Mouse (Mus musculus) heart, embryonic 12.5 days (tissue): ENCODE results near the gene Gclc. TPM values are rescaled to one million over a fixed set of nuclear protein-coding genes. Genes with fewer than 3 reads are reported as not detected.

Source experiments
- ATAC-seq: fragments of 200-750 bp; cut with Nextera tagmentation; 2 replicates; pipeline ENCODE4 v1.8.0; 2017; ENCODE audit warnings: moderate TSS enrichment, moderate library complexity; ENCODE audit not compliant: insufficient number of reproducible peaks, low FRiP score
- H3K27ac ChIP-seq: fragments of 300-500 bp; sonication (generic); 2 replicates; pipeline ENCODE4 v1.5.1; 2016; ENCODE audit warnings: mild to moderate bottlenecking, moderate library complexity; ENCODE audit not compliant: poor library complexity, severe bottlenecking
- H3K27me3 ChIP-seq: fragments of 300-500 bp; sonication (generic); replicated peaks from 2 replicates; pipeline ENCODE4 v1.6.1; 2016; ENCODE audit warnings: mild to moderate bottlenecking, moderate library complexity
- H3K36me3 ChIP-seq: fragments of 300-500 bp; sonication (generic); 2 replicates; pipeline ENCODE4 v1.6.1; 2016; ENCODE audit warnings: mild to moderate bottlenecking, moderate library complexity
- H3K4me1 ChIP-seq: fragments of 300-500 bp; sonication (generic); replicated peaks from 2 replicates; pipeline ENCODE4 v1.6.1; 2016; ENCODE audit warnings: mild to moderate bottlenecking
- H3K4me2 ChIP-seq: fragments of 300-500 bp; sonication (generic); 2 replicates; pipeline ENCODE4 v1.6.1; 2016; ENCODE audit warnings: mild to moderate bottlenecking, moderate library complexity
- H3K4me3 ChIP-seq: fragments of 300-500 bp; sonication (generic); 2 replicates; pipeline ENCODE4 v1.5.1; 2016; ENCODE audit warnings: mild to moderate bottlenecking
- H3K9ac ChIP-seq: fragments of 300-500 bp; sonication (generic); 2 replicates; pipeline ENCODE4 v1.6.1; 2016; ENCODE audit warnings: mild to moderate bottlenecking, moderate library complexity
- H3K9me3 ChIP-seq: fragments of 300-500 bp; sonication (generic); replicated peaks from 2 replicates; pipeline ENCODE4 v1.6.1; 2016; ENCODE audit warnings: mild to moderate bottlenecking, moderate library complexity
- WGBS: fragments of 180-500 bp; shearing (Covaris S2); methylation state at CpG from one replicate; pipeline ENCODE4 v1.1.7; 2016; 5-methylcytosine and 5-hydroxymethylcytosine counted together
- polyA plus RNA-seq: library from polyadenylated mRNA; unstranded; fragments of >200 nt; fragmentation: Nextera tagmentation; extraction: Ambion mirVana; gene quantifications from 2 replicates; pipeline ENCODE4 v1.2.1, GENCODE M21; 2016

Gclc gene
- polyA plus RNA-seq, 1 experiment from 2014 or later, result 13.0 TPM

DNA sequence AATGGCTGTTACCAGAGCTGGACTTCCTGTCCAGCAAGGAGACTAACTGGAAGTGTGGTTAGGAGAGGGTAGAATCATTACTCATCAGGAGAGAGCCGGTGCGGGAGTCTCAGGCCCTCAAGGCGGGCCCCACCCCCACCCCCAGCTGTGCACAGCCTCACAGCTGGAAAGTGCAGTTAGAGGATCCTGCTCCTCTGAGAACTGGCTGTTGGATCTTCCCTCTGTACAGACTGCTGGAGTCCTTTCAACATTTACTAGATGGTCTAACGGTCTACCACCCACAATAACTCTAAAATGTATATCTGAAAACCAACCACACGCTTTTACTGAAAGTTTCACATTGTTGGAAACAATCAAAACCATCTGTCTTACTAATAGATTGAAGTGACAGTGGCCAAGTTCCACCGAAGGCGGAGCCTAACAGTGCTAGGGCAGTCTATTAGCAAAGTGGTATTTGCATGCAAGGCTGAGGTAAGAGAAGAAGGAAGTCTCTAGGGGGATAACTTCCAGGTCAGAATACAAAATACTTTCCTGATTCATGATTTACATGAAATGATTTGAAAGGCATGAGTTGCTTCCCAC, 71.1 kb downstream of the Gclc start:
- Histone ChIP-seq H3K9me3 (no peaks in the 10 kb centered on the region), H3K27ac (no peak overlapping the region), H3K4me3 (no peak overlapping the region), H3K9ac (no peak overlapping the region), H3K27me3 (no peaks in the 10 kb centered on the region), H3K4me2 (no peak overlapping the region), H3K36me3 (no peaks in the 10 kb centered on the region), H3K4me1 (no peaks in the 10 kb centered on the region; the same call in 1 of the 2 replicates)
- ATAC-seq, result peak; percentile 18; the same call in 1 of the 2 replicates
- 23% methylated on average over 7 of the region's 7 CpGs for WGBS

DNA sequence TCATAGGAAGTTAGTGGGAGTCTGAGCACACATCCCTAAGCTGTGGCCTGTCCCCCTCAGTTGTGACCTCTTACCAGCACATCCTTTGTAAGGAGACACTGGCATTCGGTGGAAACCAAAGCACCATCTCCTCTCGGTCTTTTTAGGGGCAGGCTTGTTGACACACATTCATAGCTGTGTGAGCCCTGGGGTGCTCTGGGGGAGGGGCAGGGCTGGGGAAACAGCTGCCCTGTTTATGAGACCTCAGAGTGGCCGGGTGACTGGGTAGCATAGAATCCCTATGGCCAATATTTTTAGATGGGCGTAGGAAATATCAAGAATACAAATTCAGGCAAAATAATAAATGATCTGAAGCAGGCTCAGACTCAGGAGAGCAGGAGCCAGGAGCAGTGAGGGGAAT, 71.9 kb downstream of the Gclc start:
- Histone ChIP-seq H3K9ac (no peak overlapping the region), H3K27me3 (no peaks in the 10 kb centered on the region), H3K4me3 (no peak overlapping the region), H3K4me2 (no peak overlapping the region), H3K36me3 (no peaks in the 10 kb centered on the region), H3K27ac (no peak overlapping the region), H3K9me3 (no peaks in the 10 kb centered on the region), H3K4me1 (no peaks in the 10 kb centered on the region; the same call in 1 of the 2 replicates)
- no peak for ATAC-seq
- 54% methylated on average over 4 of the region's 4 CpGs for WGBS

DNA sequence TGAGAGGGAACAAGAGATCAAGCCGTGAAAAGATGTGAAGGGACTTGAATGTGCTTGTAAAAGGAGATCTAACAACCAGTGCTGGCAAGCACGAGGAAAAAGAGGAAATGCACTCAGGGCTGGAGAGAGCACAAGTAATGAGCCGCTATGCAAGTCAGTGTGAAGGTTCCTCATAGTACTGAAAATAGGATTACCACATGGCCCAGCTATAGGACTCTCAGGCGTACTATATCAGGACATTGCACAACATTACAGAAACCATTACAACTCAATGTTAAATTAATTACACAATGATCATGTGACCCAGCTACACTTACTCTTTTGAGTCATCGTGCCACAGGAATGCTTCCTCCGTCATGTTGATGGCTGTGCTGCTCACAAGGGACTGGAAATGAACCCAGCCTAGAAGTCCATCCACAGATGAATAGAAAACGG, 74.2 kb downstream of the Gclc start:
- no peak overlapping the region for H3K4me2 ChIP-seq
- no peak overlapping the region for H3K27ac ChIP-seq

DNA sequence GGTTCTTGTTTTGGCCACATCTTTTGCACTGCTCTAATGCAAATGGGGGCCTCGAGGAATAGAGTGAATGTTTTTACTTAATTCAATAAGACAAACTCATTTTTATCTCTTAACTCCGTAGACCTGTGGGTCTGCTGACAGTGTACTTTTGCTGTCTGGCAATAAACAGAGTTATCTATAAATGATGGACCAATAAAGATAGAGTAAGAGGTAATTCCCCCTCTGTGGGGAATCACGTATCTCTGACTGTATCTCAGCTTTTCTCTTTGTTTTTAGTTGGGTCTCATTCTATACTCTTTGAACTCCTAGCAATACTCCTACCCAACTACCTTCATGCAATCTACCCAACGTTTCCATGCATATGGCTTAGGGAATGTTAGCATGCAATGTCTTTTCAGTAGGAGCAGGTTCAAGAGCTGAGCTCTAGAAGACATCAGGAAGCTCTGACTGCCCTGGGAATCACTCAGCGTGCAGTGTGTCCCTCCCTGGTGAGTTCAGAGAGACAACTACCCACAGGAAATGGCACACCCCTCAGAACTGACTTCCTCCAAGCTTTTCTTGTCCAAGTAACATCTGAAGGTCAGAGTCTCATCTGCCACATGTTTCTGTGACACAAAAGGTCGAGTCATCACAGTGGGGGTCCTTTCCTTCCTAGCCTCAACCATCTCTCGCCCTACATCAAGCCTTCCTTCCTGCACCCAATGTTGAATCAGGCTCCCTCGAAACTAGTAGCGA, 80.1 kb downstream of the Gclc start:
- no peak overlapping the region for H3K4me2 ChIP-seq
- H3K27ac ChIP-seq, result no peak overlapping the region
- H3K4me1 ChIP-seq, result no peaks in the 10 kb centered on the region
- H3K36me3 ChIP-seq, result no peaks in the 10 kb centered on the region
- no peak overlapping the region for H3K4me3 ChIP-seq
- no peaks in the 10 kb centered on the region for H3K9me3 ChIP-seq
- H3K27me3 ChIP-seq, result no peaks in the 10 kb centered on the region
- no peak for ATAC-seq
- WGBS, result 63% methylated on average over 9 of the region's 9 CpGs
- H3K9ac ChIP-seq, result no peak overlapping the region

More for the DNA sequence above, 74.2 kb downstream of the Gclc start:
- no peak overlapping the region for H3K9ac ChIP-seq
- H3K4me1 ChIP-seq, result no peaks in the 10 kb centered on the region; the same call in 1 of the 2 replicates
- H3K9me3 ChIP-seq, result no peaks in the 10 kb centered on the region
- H3K36me3 ChIP-seq, result no peaks in the 10 kb centered on the region
- H3K4me3 ChIP-seq, result no peak overlapping the region
- 65% methylated on average over 7 of the region's 7 CpGs for WGBS
- no peaks in the 10 kb centered on the region for H3K27me3 ChIP-seq
- ATAC-seq, result no peak

DNA sequence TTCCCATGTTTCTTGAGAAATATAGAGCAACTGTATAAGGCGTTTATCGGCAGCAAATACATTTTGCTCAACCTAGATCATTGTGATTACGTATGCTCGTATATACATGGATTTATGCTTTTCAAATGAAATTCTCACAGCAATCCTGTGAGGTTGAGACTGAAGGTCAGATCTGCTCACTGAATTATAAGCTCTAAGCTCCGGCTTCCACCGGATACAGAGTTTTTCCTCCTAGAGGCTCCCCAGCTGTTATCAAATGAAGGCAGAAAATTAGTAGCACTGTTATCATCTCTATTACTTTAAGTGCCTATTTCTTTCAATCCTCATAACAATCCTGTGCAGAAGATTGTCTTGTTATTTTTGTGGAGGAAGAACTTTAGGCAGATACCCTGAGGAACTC, 80.8 kb downstream of the Gclc start:
- Histone ChIP-seq H3K4me2 (no peak overlapping the region), H3K4me3 (no peak overlapping the region), H3K27me3 (no peaks in the 10 kb centered on the region), H3K36me3 (no peaks in the 10 kb centered on the region), H3K27ac (no peak overlapping the region), H3K9me3 (no peaks in the 10 kb centered on the region), H3K4me1 (no peaks in the 10 kb centered on the region), H3K9ac (no peak overlapping the region)
- WGBS, result 82% methylated on average over 6 of the region's 6 CpGs
- ATAC-seq, result no peak

DNA sequence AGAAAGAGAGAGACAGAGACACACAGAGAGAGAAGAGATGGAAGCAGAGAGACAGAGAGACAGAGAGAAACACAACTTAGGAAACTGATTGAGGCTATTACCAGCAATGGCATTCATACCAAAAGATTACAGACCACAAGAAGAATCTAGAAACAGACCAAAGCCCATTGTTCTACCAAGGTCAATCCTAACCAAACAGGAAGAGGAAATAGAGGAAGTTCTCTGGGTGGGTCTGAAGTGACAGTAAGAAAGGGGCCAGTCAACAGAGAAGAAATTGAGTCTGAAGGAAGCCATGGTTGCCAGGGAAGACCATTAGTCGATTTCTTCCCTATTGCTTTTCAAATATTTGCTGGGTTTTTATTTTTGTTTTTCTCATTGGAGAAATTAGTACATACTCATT, 81.4 kb downstream of the Gclc start:
- no peak for ATAC-seq
- Histone ChIP-seq H3K27me3 (no peaks in the 10 kb centered on the region), H3K4me2 (no peak overlapping the region), H3K36me3 (no peaks in the 10 kb centered on the region), H3K27ac (no peak overlapping the region), H3K4me1 (no peaks in the 10 kb centered on the region), H3K4me3 (no peak overlapping the region), H3K9me3 (no peaks in the 10 kb centered on the region), H3K9ac (no peak overlapping the region)
- WGBS, result 76% methylated on average over 1 of the region's 1 CpGs

DNA sequence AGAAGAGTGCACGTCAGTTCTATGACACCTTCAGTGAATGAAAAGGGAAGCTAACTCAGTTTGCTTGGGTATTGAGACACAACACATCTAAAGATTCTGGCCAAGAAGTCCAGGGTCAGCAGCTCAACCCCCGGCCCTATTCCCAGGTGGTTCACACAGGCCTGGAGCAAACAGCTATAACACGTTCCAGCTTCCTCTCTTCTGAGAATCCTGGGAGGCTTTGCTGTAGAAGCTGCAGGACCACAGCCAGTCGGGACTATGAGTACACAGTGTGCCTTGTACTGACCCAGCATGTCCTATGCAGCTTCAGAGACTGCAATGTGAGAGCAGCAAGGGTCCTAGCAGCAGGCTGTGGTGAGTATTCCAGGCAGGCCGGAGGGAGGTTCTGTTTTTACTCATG, 84.3 kb downstream of the Gclc start:
- Histone ChIP-seq H3K9me3 (no peaks in the 10 kb centered on the region), H3K9ac (no peak overlapping the region), H3K27ac (no peak overlapping the region), H3K4me3 (no peak overlapping the region), H3K4me1 (no peaks in the 10 kb centered on the region), H3K4me2 (no peak overlapping the region), H3K27me3 (no peaks in the 10 kb centered on the region), H3K36me3 (no peaks in the 10 kb centered on the region)
- no peak for ATAC-seq
- WGBS, result 57% methylated on average over 5 of the region's 5 CpGs

Other genes with a start within 250 kb of the Gclc start
- gene Lrrc1, start 209.7 kb upstream of the Gclc start, polyA plus RNA-seq, result 14.9 TPM in 2 replicates
- gene Klhl31, start 118.0 kb upstream of the Gclc start, polyA plus RNA-seq, result 59.4 and 62.3 TPM in 2 replicates
- gene Elovl5, start 162.8 kb downstream of the Gclc start, polyA plus RNA-seq, result 84.9 and 86.5 TPM in 2 replicates